Mouse (Mus musculus) heart, adult 2 months (tissue): ENCODE results near the gene Grm5. TPM values are rescaled to one million over a fixed set of nuclear protein-coding genes. Genes with fewer than 3 reads are reported as not detected.

Experiments used
- DNase-seq, 2 experiments: peaks; one replicate each; pipeline ENCODE4 v3.0.0; 2021
- H3K27ac ChIP-seq: fragments of 200-600 bp; 2 replicates; pipeline ENCODE4 v1.8.1; 2022
- H3K27me3 ChIP-seq: fragments of 200-500 bp; 2 replicates; pipeline ENCODE4 v1.6.1; 2012; ENCODE audit warnings: mild to moderate bottlenecking, low read length, inconsistent platforms, mixed read lengths; ENCODE audit not compliant: control insufficient read depth, insufficient read depth
- H3K36me3 ChIP-seq: fragments of 200-500 bp; 2 replicates; pipeline ENCODE4 v1.6.1; 2012; ENCODE audit warnings: low read length, inconsistent platforms; ENCODE audit not compliant: control insufficient read depth, insufficient read depth
- H3K4me1 ChIP-seq: fragments of 200-500 bp; 2 replicates; pipeline ENCODE4 v1.6.1; 2011; ENCODE audit warnings: low read length; ENCODE audit not compliant: control insufficient read depth, insufficient read depth
- H3K4me3 ChIP-seq: fragments of 200-600 bp; 2 replicates; pipeline ENCODE4 v1.8.1; 2022
- H3K79me2 ChIP-seq: fragments of 200-500 bp; replicated peaks from 2 replicates; pipeline ENCODE4 v1.6.1; 2012; ENCODE audit warnings: mild to moderate bottlenecking, inconsistent platforms, low read length, moderate library complexity, mixed read lengths; ENCODE audit not compliant: control insufficient read depth, insufficient read depth
- H3K9ac ChIP-seq: fragments of 200-500 bp; 2 replicates; pipeline ENCODE4 v1.6.1; 2012; ENCODE audit warnings: low read depth, mild to moderate bottlenecking, control low read depth, inconsistent platforms, low read length, mixed read lengths
- CTCF ChIP-seq: fragments of 200-600 bp; IDR thresholded peaks from 2 replicates; pipeline ENCODE4 v1.8.1; 2022; ENCODE audit warnings: antibody characterized with exemption, mild to moderate bottlenecking, moderate library complexity
- EP300 ChIP-seq: fragments of 200-500 bp; IDR thresholded peaks from 2 replicates; pipeline ENCODE4 v1.6.1; 2011; ENCODE audit warnings: low read depth, low read length, control low read depth; ENCODE audit not compliant: insufficient read depth
- POLR2A ChIP-seq: fragments of 200-500 bp; IDR thresholded peaks from 2 replicates; pipeline ENCODE4 v1.6.1; 2011; ENCODE audit warnings: mild to moderate bottlenecking, low read depth, low read length, control low read depth; ENCODE audit not compliant: insufficient read depth
- WGBS: fragments of 180-500 bp; shearing (Covaris S2); methylation state at CpG from one replicate; pipeline ENCODE4 v1.1.7; 2018; 5-methylcytosine and 5-hydroxymethylcytosine counted together
- intact Hi-C: fragments of 180-260 bp; cut with DNase I; formaldehyde crosslinking; loops from one replicate; pipeline ENCODE4 v1.15.1; 2025
- polyA plus RNA-seq: library from polyadenylated mRNA; depleted of rRNA; stranded (reverse); fragments of >200 nt; gene quantifications from 2 replicates; pipeline ENCODE4 v1.2.3, GENCODE M21; 2012
- total RNA-seq, 2 experiments: library from RNA; stranded (reverse); gene quantifications; 2 replicates each; pipeline ENCODE4 v1.2.3; 2021

Grm5 gene
- total and polyA plus RNA-seq, 3 experiments, result not detected

GRCm38 (mm10) chr7:87824898-87825297, 240.9 kb downstream of the Grm5 start:
- no peaks in the 10 kb centered on the region for H3K79me2 ChIP-seq
- no peak for DNase-seq
- no peak overlapping the region for H3K9ac ChIP-seq
- WGBS, result 50% methylated on average over 1 of the region's 1 CpGs
- intact Hi-C loops, result no loop called here
- no peaks in the 10 kb centered on the region for H3K27me3 ChIP-seq
- H3K4me1 ChIP-seq, result no peaks in the 10 kb centered on the region
- no peaks in the 10 kb centered on the region for H3K36me3 ChIP-seq
- H3K27ac ChIP-seq, result no peak overlapping the region
- TF ChIP-seq EP300 (no peak), CTCF (no peak), POLR2A (no peak)
- no peak overlapping the region for H3K4me3 ChIP-seq

GRCm38 (mm10) chr7:87834669-87835068, 250.7 kb downstream of the Grm5 start:
- TF ChIP-seq CTCF (no peak), EP300 (no peak), POLR2A (no peak)
- no peak overlapping the region for H3K9ac ChIP-seq
- no peaks in the 10 kb centered on the region for H3K4me1 ChIP-seq
- DNase-seq, result no peak
- no peak overlapping the region for H3K27ac ChIP-seq
- H3K79me2 ChIP-seq, result no peaks in the 10 kb centered on the region
- H3K27me3 ChIP-seq, result no peaks in the 10 kb centered on the region
- H3K4me3 ChIP-seq, result no peak overlapping the region
- WGBS, result 49% methylated on average over 4 of the region's 4 CpGs
- H3K36me3 ChIP-seq, result no peaks in the 10 kb centered on the region
- intact Hi-C loops, result no loop called here

GRCm38 (mm10) chr7:87838579-87838978, 254.6 kb downstream of the Grm5 start:
- 48% methylated on average over 1 of the region's 1 CpGs for WGBS
- Histone ChIP-seq H3K4me1 (no peaks in the 10 kb centered on the region), H3K79me2 (no peaks in the 10 kb centered on the region), H3K4me3 (no peak overlapping the region), H3K36me3 (no peaks in the 10 kb centered on the region), H3K27me3 (no peaks in the 10 kb centered on the region), H3K27ac (no peak overlapping the region), H3K9ac (no peak overlapping the region)
- intact Hi-C loops, result no loop called here
- TF ChIP-seq EP300, result no peak
- TF ChIP-seq POLR2A, result no peak
- TF ChIP-seq CTCF, result no peak
- DNase-seq, result no peak

GRCm38 (mm10) chr7:87843496-87843895, 259.5 kb downstream of the Grm5 start:
- H3K4me3 ChIP-seq, result no peak overlapping the region
- no peak for DNase-seq
- no peak overlapping the region for H3K27ac ChIP-seq
- no peaks in the 10 kb centered on the region for H3K4me1 ChIP-seq
- no peak for TF ChIP-seq POLR2A
- no peak for TF ChIP-seq EP300
- no peak for TF ChIP-seq CTCF
- H3K79me2 ChIP-seq, result no peaks in the 10 kb centered on the region
- intact Hi-C loops, result no loop called here
- no peak overlapping the region for H3K9ac ChIP-seq
- H3K27me3 ChIP-seq, result no peaks in the 10 kb centered on the region
- no peaks in the 10 kb centered on the region for H3K36me3 ChIP-seq

GRCm38 (mm10) chr7:87846082-87846481, 262.1 kb downstream of the Grm5 start:
- no peak for DNase-seq

GRCm38 (mm10) chr7:87925956-87926355, 342.0 kb downstream of the Grm5 start:
- H3K79me2 ChIP-seq, result no peaks in the 10 kb centered on the region
- no peak overlapping the region for H3K4me3 ChIP-seq
- intact Hi-C loops, result no loop called here
- H3K9ac ChIP-seq, result no peak overlapping the region
- no peaks in the 10 kb centered on the region for H3K27me3 ChIP-seq
- no peaks in the 10 kb centered on the region for H3K4me1 ChIP-seq
- H3K36me3 ChIP-seq, result no peaks in the 10 kb centered on the region
- TF ChIP-seq POLR2A (no peak), EP300 (no peak), CTCF (no peak)
- no peak overlapping the region for H3K27ac ChIP-seq
- DNase-seq, result no peak
- 40% methylated on average over 5 of the region's 5 CpGs for WGBS

More at GRCm38 (mm10) chr7:87846082-87846481, 262.1 kb downstream of the Grm5 start:
- Histone ChIP-seq H3K4me1 (no peaks in the 10 kb centered on the region), H3K9ac (no peak overlapping the region), H3K36me3 (no peaks in the 10 kb centered on the region), H3K27me3 (no peaks in the 10 kb centered on the region), H3K27ac (no peak overlapping the region), H3K79me2 (no peaks in the 10 kb centered on the region), H3K4me3 (no peak overlapping the region)
- TF ChIP-seq CTCF (no peak), EP300 (no peak), POLR2A (no peak)
- intact Hi-C loops, result no loop called here
